ENCODE assay signal across 7 mouse cellular contexts in the genomic region with DNA sequence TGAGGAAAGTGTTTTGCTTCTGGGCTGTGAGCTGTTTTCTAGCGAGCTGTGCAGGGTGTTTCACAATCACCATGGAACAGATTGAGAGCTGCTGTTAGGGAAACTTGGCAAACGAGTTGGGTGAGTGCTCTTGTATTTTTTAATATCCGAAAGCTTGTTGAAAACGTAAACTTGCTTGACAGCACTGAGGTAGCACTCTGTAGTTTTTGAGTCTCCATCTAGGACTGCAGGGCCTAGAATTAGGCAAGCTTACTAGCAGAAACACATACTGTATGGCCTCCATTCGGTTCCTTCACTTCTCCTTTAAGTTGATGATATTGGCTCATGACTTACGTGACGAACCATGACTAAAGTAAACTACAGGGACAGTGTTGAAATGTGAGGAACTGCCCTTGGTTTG. TPM values are rescaled to one million over a fixed set of nuclear protein-coding genes. Genes with fewer than 3 reads are reported as not detected.
A peak's percentile ranks its signal among the peaks of the same experiment; 100 is the strongest.
DNase-seq lines count a peak whose midpoint lies in the region.

No protein-coding gene starts in this region.

- DNase-seq in testis, postnatal 14 days (ENCODE audit: low spot score): peak; percentile 14
- DNase-seq in testis, postnatal 10 days (ENCODE audit: low spot score): no peak
- peak; percentile 91 for DNase-seq in gonadal fat pad, adult 2 months (ENCODE audit: low read depth)
- DNase-seq in layer of hippocampus, postnatal 14 days (ENCODE audit: low spot score in 2 of 2): peak; percentile 29 to 63
- peak; percentile 18 for DNase-seq in telencephalon, adult 2 months (ENCODE audit: low read depth, low spot score)
- DNase-seq in spleen, postnatal 4 days (ENCODE audit: low spot score in 2 of 2): no peak
- DNase-seq in cerebellum, adult 11 months: no peak

RNA-seq across cellular contexts. Expression of a gene that starts 38.1 kb away (rescaled TPM):
- polyA plus RNA-seq in gonadal fat pad, adult 2 months (2012; rRNA removed): 7.8 TPM in 2 replicates
- total RNA-seq in layer of hippocampus, postnatal 14 days (2021): 10 to 100 TPM; 87.2 to 89.7 TPM

Comparison
In these comparisons a context has a peak if more than half of its experiments do, and no peak if none do; other contexts are left out.
1. DNase-seq: peak in testis, postnatal 14 days (single experiment), gonadal fat pad, adult 2 months (single experiment), layer of hippocampus, postnatal 14 days (2 of 2) and telencephalon, adult 2 months (single experiment); none in testis, postnatal 10 days (single experiment), spleen, postnatal 4 days (0 of 2) and cerebellum, adult 11 months (single experiment).